Mouse (Mus musculus) retina, embryonic 14.5 days (tissue): ENCODE data around the gene Clec18a.
"Not testable (repeated sequence)": the region's sequence is repeated elsewhere in the genome, so short reads cannot be mapped to it uniquely, and the experiment has no call there.

ENCODE experiments used
- DNase-seq: peaks from one replicate; pipeline ENCODE4 v3.0.0-alpha.2; 2015; ENCODE audit warnings: low spot score

The Clec18a gene

DNA sequence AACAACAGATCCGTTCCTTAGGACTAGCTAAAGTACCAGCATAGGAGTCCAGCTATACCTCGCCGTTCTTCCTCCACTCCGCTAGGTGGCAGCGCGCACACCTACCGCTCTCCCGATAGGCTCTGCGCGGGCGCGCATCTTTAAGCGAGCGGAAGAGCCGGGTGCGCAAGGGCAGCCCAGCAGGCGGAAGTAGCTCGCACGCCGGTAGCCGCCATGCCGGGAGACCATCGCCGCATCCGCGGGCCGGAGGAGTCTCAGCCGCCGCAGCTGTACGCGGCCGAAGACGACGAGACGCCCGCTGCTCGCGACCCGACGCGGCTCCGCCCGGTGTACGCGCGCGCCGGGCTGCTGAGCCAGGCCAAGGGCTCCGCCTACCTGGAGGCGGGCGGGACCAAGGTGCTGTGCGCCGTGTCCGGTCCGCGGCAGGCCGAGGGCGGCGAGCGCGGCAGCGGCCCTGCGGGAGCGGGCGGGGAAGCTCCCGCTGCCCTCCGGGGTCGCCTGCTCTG is 36.0 kb downstream of the Clec18a start, which contains the start of gene Exosc6:
TSS of gene Exosc6 (plus strand) at position 182 of the 506 bp plus-strand sequence.
- peak; percentile 97 for DNase-seq

DNA sequence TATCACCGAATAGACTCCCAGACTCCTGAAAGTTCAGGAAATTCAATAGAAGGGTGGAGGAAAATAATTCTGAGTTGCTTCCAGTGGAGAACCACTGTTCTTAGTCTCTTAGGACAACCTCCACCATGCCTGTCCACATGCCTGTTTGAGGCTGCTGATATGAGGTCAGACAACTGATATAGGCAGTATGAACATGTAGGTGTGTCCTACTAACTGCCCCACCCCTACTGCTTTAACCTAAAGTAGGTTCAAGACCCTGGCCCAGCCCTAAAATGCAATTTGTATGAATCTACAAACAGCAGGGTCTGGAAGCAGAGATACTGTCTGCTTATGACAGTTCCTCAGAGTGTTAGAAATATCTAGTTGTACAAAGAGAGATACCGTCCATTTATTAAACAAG is 36.6 kb downstream of the Clec18a start:
- no peak for DNase-seq

DNA sequence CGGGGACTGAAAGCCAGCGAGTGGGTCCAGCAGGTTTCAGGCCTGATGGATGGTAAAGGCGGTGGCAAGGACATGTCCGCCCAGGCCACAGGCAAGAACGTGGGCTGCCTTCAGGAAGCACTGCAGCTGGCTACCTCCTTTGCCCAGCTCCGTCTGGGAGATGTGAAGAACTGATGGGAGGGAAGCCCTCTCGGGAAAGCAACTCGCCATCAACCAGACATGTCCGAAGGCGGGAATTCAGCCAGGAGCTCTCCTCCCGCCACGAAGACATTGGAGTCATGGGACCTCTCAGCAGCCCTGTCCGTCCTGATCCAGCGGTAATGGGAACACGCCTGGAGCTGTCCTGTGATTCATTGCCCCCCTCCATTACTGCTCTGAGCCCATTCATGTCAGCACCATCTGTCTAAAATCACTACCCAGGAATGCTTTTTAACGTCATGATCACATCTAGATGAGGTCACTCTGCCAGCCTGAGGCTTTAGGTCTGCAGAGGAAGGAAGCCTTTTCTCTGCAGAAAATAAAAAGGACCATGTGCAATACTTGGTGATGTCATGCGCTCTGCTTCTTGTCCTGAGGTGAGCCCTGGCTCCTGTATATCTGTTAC is 37.1 kb downstream of the Clec18a start:
- DNase-seq = no peak

DNA sequence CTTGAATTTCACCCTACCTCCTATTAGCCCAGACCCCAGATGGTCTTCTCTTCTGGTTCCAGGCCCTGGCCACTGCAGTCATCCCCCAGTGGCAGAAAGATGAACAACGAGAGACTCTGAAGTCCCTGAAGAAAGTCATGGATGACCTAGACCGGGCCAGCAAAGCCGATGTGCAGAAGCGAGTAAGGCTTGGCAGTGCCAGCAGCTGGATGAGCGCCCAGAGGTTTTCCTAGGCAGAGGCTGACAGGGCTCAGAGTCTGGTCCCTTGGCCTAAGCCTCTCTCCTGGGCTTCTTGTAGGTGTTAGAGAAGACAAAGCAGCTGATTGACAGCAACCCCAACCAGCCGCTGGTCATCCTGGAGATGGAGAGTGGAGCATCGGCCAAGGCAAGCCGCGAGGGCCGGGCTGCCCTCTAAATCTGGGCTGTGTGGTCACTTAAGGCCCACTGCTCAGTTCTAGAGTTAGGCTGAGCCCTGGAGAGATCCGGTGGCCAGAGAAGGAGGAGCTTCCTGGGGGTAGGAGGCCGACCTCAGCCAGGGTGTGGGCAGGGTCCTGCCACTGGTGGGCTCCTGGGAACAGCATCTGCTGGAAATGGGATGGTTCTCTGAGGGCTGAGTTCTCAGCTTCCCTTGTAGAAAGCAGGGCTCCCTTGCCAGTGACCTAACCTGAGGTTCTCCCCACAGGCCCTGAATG is 38.3 kb downstream of the Clec18a start:
- no peak for DNase-seq

DNA sequence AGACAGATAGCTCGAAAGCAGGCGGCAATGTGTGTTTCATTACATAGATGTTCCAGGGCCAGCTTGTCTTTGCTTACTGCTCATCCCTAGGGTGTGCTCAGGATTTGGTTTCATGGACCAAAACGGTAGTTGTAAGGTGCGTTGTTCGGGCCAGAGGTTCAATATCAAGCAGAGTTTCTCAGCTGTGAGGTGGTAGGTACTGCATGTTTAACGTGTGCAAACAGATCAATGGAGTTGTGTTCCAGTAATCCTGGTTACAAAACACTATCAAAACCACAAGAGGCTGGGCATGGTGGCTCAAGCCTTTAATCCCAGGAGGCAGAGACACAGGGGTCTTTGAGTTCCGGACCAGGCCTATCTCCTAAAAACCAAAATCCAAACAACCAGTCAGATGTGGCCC is 43.1 kb downstream of the Clec18a start:
- no peak for DNase-seq

DNA sequence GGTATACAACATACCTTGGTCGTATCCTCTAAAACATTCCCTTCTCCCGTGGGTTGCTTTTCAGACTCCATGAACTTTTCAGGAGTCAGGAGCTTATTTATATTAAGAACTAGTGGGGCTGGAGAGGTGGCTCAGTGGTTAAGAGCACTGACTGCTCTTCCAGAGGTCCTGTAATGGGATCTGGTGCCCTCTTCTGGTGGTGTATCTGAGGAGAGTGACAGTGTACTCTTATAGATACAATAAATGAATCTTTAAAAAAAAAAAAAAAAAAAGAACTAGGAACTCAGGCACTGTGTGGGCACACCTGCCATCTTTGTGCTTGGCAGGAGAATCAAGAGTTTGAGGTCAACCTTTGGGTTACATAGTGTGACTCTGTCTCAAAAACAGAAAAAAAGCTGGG is 43.5 kb downstream of the Clec18a start:
- no peak for DNase-seq

DNA sequence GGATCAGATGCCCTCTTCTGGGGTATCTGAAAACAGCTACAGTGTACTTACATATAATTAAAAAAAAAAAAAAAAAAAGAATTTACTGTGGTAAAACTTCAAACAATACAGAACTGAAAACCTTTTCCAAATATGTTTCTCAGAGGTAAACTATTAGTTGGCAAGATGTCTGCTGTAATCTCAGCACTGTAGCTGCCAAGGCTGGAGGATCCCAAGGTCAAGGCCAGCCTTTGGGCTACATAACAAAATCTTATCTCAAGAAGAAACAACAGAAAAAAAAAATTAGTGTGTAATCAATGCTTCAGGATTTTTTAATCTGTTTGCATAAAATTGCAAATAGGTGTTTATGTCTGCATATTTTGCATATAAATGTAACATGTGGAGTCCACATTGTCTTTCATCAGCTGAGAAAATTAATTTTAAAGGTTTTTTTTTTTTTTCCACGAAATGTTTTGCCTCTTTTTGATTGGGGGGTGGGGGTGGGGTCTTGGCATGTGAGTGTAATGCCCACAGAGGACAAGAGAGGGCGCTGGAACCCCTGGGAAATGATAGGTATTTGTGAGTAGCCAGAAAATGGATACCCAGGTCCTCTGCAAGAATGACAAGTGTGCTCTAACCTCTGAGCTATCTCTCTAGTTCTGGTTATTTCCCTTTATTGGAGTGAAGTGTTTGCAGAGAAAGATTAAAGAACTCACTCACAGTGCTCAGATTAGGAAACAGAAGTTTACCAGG is 48.1 kb downstream of the Clec18a start:
- peak; percentile 30 for DNase-seq

DNA sequence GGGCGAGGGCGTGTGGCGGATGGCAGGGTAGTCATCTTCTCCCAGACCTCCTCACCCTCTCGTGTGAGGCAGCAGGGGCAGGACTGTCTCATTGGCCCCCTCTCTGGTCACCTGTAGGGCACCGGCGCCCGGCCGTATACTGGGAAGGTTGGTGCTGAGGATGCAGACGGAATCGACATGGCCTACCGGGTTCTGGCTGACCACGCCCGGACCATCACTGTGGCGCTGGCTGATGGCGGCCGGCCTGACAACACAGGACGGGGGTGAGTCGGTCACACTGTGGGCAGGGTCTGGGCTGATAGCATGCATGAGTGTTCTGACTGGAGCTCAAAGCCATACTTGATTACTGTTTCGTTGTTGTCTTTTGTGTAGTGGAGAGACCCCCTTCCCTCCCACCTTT is 49.7 kb downstream of the Clec18a start:
- DNase-seq = no peak

DNA sequence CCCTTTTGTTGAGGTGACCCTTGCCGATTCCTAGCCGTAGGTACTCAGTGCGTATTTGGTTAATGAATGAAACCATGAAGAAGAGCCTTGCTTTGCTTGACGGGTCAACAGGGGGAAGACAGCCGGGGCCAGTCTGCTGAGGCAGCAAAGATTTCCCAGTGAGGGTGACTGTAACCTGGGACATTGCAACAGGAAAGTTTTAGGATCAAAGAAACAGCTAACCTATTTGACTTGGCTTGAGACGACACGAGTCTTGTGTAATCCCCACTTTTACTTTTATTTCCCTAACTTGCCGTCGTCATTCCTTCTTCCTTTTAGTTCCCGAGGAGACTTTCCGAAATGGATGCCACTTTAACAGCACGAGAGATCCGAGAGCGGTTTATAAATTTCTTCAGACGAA is 55.6 kb downstream of the Clec18a start:
- no peak for DNase-seq

DNA sequence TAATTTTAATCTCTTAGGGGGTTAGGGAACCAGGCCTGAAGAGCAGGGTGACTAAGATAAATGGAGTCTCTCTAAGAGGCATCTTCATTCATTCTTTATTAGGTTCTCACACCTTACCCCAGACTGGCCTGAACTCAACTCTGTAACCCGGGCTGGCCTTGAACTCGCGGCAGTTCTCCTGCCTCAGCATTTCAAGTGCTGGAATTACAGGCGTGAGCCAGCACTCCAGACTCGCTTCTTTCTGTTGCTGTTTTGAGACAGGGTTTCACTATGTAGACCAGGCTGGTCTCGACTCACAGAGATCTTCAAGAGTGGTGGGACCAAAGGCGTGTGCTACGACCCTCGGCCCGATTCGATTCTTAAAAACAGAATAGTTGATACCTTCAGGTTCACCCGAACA is 58.0 kb downstream of the Clec18a start:
- DNase-seq = peak; percentile 59

DNA sequence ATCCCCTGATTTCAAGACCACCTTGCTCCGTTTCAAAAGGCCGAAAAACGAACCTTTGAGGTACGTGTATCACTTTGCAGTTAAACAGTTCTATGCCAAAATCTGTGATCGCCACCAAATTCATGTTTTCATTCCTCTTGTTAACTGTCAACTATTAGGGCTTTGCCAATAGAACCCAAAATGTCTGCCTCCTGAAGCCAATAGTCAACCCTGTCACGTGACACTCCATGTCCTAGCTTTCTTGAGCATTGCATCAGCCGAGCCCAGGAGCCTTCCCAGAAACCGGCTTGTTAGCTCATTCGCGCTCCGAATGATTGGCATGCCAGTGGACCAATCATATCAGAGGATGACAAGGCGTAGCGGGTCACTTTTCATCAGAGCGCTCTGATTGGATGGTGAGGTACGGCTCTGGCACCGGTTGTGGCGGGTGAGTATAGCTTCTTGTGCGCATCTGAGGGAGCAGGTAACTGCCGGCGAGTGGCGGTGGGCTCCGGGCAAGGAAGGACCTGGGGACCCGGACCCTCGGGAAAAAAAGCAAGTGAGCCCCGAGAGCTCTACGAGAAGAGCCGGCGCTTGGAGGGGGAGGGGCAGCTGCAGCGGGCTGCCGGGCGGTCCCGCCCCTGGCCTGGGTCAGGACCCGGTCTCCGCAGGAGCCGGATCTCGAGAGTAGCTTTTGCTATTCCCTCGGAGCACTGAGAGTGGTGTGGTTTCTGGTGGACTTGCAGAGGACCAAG is 58.6 kb downstream of the Clec18a start:
- DNase-seq = peak; percentile 100

DNA sequence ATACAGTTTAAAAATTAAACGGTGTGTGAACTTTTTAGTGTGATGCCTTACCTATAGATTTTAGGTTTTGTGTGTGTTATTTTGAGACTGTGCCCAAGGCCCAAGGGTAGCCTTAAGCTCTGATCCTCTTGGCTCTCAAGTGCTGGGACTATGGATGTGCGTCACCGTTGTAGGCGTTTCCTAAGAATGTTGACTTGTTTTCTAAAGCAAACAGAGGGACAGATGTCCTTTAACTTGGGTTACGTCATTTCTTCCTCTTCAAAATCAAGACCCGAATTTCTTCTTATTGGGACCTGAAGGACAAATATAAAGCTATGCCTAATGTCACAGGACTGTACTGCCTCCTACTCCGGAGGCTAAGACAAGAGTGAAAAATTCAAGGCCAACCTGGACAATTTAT is 59.3 kb downstream of the Clec18a start, which contains the start of gene Aars:
TSS of gene Aars (plus strand) at position 229 of the 400 bp plus-strand sequence.
- no peak for DNase-seq

DNA sequence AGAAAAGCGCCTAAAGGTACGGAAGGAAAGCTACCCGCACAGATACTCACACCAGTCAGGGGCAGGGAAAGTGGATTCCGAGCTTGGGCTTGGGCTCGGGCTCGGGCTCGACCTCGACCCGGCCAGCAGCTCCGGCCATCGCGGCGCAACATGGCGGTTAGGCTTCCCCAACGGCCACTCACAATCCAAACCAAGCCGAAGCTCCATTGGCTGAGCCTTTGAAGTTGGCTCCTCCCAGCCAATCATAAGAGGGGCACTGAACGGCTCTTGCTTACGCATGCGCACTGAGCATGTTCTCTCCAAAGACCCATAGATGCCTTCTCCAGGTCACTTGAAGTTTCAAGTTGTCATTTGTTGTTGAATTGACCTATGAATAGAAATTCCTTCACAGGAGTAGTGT is 60.7 kb downstream of the Clec18a start, which contains the start of gene Ddx19b:
TSS of gene Ddx19b (minus strand) at position 180 of the 400 bp plus-strand sequence.
- DNase-seq = no peak

DNA sequence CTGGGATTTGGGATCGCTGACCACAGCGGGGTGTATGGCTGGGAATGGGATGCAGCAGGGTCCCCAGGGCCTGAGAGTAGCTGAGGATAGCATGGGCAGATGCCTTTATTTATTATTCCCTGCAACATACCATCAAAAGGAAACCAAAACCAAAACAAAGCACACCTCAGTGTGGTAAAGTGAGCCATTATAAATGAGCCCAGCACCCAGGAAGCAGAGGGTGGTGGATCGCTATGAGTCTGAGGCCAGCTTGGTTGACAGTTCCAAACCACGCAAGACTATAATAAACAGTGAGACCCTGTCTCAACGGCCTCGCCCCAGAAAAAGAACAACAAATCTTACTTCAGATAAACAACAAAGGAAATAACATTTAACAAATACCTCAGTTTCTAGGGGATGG is 62.2 kb downstream of the Clec18a start:
- no peak for DNase-seq

DNA sequence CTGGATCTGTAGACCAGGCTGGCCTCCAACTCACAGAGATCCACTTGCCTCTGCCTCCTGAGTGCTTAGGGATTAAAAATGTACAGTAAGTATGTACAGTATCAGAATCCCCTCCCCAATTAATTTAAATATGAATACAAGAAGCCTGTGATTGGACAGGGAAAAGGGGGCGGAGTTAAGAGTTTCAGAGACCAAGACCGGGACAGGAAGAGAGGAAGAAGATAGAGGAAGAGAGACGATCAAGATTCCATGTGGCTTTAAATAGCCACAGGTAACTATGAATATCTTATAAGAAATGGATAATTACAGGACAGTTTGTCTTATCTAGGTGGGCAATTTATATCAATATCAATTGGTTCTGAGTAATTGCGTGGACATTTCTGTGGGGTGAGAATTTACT is 62.6 kb downstream of the Clec18a start:
- peak; percentile 17 for DNase-seq

DNA sequence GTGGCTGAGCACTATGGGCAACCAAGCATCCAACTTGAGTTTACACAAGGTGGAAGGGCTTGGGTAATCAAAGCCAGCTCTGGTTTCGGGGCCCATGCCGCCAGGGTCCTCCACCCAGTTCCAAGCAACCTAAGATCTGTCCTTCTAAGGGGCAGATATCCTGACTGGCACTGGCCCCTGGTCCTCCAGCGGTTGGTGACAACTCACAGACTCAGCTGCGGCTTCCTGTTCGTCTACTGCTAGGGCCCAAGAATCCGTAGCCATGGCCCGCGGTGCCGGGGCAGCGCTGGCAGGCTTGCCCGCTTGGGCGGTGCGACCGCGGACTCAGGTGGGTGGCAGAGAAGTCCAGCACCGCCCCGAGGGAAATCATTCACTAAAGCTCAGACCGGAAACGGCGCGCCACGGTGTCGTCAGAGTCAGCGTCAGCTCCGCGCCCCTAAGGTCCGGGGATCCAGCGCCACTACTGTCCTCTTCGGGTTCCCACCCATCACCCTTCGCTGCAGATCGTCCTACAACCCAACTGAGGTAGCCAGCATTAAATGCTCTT is 64.8 kb downstream of the Clec18a start:
- peak; percentile 84 for DNase-seq

DNA sequence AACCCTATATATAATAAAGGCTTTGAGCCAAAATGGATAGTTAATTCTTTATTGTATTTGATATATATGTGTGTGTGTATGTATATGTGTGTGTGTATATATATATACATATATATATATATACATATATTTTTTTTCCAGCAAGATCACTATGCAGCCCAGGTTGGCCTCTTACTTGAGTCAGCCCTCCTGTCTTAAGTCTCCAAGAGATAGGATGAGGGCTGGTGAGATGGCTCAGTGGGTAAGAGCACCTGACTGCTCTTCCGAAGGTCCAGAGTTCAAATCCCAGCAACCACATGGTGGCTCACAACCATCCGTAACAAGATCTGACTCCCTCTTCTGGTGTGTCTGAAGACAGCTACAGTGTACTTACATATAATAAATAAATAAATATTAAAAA is 65.6 kb downstream of the Clec18a start:
- not testable (repeated sequence) for DNase-seq

DNA sequence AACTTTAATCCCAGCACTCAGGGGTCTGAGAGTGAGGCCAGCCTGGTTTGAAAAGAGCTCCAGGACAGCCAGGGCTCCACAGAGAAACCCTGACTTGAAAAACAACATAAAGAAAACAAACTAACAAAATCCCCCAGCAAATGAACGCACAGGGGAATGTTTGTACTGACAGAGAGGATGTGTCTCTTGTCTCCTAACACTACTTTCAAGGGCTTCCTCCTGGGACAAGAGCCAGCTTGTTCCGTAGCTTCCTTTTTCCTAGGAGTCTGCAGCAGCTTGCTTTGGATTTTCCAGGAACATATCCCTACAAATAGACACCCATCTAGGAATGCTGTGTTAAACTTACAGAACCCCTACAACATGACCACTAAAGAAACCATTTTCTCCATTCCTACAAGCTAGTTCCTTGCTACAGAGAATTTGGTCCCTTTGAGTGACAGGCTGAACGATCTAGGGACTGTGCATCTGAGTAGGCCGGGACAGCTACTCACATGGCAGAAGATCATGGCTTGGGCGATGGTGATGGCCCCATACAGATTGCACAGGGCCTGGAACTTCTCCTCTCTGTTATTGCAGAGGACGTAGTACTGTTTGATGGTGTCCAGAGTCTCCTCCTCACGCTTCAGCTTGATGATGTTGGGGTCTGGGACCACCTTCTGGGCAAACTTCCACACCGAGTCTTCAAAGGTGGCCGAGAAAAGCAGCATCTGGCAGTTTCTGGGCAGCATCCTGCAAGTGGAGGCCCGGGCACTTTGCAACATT is 81.8 kb downstream of the Clec18a start:
- DNase-seq = not testable (repeated sequence)
